Mouse (Mus musculus) cerebellum, adult 8-10 months (tissue): ENCODE results near the gene Rbm47.
"Not testable (repeated sequence)": the region's sequence is repeated elsewhere in the genome, so short reads cannot be mapped to it uniquely, and the experiment has no call there.

Experiments used
- DNase-seq: peaks from one replicate; pipeline ENCODE4 v3.0.0; 2022

Rbm47 gene

GRCm38 (mm10) chr5:66008245-66008967, 164.5 kb downstream of the Rbm47 start:
- DNase-seq, result no peak

- DNase-seq, result no peak
Measured at GRCm38 (mm10) chr5:66005041-66005678, 167.8 kb downstream of the Rbm47 start.

GRCm38 (mm10) chr5:66004134-66004925, 168.6 kb downstream of the Rbm47 start, which contains the start of gene 9130230L23Rik:
Gene 9130230L23Rik (minus strand): TSS chr5:66004285.
- DNase-seq, result no peak

GRCm38 (mm10) chr5:66001232-66001631, 171.7 kb downstream of the Rbm47 start:
- no peak for DNase-seq

- DNase-seq, result no peak
Measured at GRCm38 (mm10) chr5:66000567-66001125, 172.3 kb downstream of the Rbm47 start.

GRCm38 (mm10) chr5:66000074-66000473, 172.8 kb downstream of the Rbm47 start:
- DNase-seq, result no peak

- no peak for DNase-seq
Measured at GRCm38 (mm10) chr5:65999106-65999505, 173.8 kb downstream of the Rbm47 start.

GRCm38 (mm10) chr5:65997813-65998212, 175.1 kb downstream of the Rbm47 start:
- DNase-seq, result no peak

GRCm38 (mm10) chr5:65994643-65995042, 178.3 kb downstream of the Rbm47 start:
- no peak for DNase-seq

GRCm38 (mm10) chr5:65991191-65991590, 181.7 kb downstream of the Rbm47 start:
- DNase-seq, result no peak

GRCm38 (mm10) chr5:65987004-65987403, 185.9 kb downstream of the Rbm47 start:
- DNase-seq, result not testable (repeated sequence)

- DNase-seq, result no peak
Measured at GRCm38 (mm10) chr5:65986426-65986825, 186.5 kb downstream of the Rbm47 start.

- no peak for DNase-seq
Measured at GRCm38 (mm10) chr5:65975731-65976130, 197.2 kb downstream of the Rbm47 start.

GRCm38 (mm10) chr5:65973189-65973588, 199.7 kb downstream of the Rbm47 start:
- no peak for DNase-seq

GRCm38 (mm10) chr5:65968004-65968403, 204.9 kb downstream of the Rbm47 start:
- DNase-seq, result no peak

GRCm38 (mm10) chr5:65967091-65967490, 205.8 kb downstream of the Rbm47 start:
- DNase-seq, result no peak
